Mouse (Mus musculus) midbrain, embryonic 14.5 days (tissue): ENCODE measurements at regions not wholly inside any gene's neighbourhood (a gene's known extent, or its start where the extent isn't known, plus 50 kb on each side); places are given as distances from the start of the nearest gene placed in this dataset.

Source experiments
- ATAC-seq: fragments of 200-750 bp; cut with Nextera tagmentation; 2 replicates; pipeline ENCODE4 v1.8.0; 2017; ENCODE audit warnings: moderate number of reproducible peaks, moderate library complexity; ENCODE audit not compliant: low FRiP score, low TSS enrichment
- DNase-seq: peaks from one replicate; pipeline ENCODE4 v3.0.0-alpha.2; 2015
- H3K27ac ChIP-seq: fragments of 300-500 bp; sonication (generic); replicated peaks from 2 replicates; pipeline ENCODE4 v1.5.1; 2014; ENCODE audit warnings: mild to moderate bottlenecking, low read depth, low read length, moderate library complexity
- H3K27me3 ChIP-seq: fragments of 300-500 bp; sonication (generic); 2 replicates; pipeline ENCODE4 v1.6.1; 2014; ENCODE audit warnings: low read length, control low read depth, mixed read lengths; ENCODE audit not compliant: control insufficient read depth, insufficient read depth
- H3K36me3 ChIP-seq: fragments of 300-500 bp; sonication (generic); 2 replicates; pipeline ENCODE4 v1.6.1; 2014; ENCODE audit warnings: low read length, control low read depth; ENCODE audit not compliant: control insufficient read depth, insufficient read depth
- H3K4me1 ChIP-seq: fragments of 300-500 bp; sonication (generic); 2 replicates; pipeline ENCODE4 v1.6.1; 2014; ENCODE audit warnings: mild to moderate bottlenecking, antibody characterized with exemption, low read length, control low read depth; ENCODE audit not compliant: control insufficient read depth, insufficient read depth
- H3K4me2 ChIP-seq: fragments of 300-500 bp; sonication (generic); 2 replicates; pipeline ENCODE4 v1.6.1; 2014; ENCODE audit warnings: mild to moderate bottlenecking, low read length, moderate library complexity
- H3K4me3 ChIP-seq: fragments of 300-500 bp; sonication (generic); replicated peaks from 2 replicates; pipeline ENCODE4 v1.5.1; 2014; ENCODE audit warnings: low read depth, low read length
- H3K9ac ChIP-seq: fragments of 300-500 bp; sonication (generic); replicated peaks from 2 replicates; pipeline ENCODE4 v1.6.1; 2014; ENCODE audit warnings: mild to moderate bottlenecking, low read length, moderate library complexity
- H3K9me3 ChIP-seq: fragments of 300-500 bp; sonication (generic); 2 replicates; pipeline ENCODE4 v1.6.1; 2016; ENCODE audit warnings: low read length, control low read depth, mixed read lengths; ENCODE audit not compliant: control insufficient read depth
- WGBS: fragments of 180-500 bp; shearing (Covaris S2); extraction: QIAGEN DNeasy Blood & Tissue Kit; methylation state at CpG from one replicate; pipeline ENCODE4 v1.1.7; 2014; 5-methylcytosine and 5-hydroxymethylcytosine counted together

DNA sequence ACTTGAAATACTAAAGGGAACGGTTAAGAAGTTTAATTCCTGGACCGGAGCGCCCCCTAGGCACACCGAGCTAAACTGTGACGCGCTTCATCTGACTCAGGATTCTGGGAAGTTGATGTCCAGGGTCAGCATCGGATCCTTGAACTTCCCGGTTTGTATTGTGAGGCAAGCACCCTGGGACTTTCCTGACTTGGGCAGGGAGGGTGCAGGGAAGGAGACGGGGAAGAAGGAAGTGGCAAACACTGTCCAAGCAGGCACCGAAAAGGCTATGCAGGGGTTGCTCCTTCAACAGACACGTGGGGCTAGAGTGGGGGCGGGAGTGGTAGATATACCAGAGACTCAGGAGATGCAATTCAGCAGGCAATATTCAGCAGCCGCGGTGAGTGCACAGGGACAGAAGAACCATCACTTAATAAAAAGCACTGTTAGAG, 132.7 kb upstream of the Teddm2 start:
- H3K4me3 ChIP-seq: no peak overlapping the region
- no peak overlapping the region for H3K27ac ChIP-seq
- peak; percentile 72 for DNase-seq
- no peaks in the 10 kb centered on the region for H3K27me3 ChIP-seq
- H3K4me2 ChIP-seq: no peak overlapping the region
- no peaks in the 10 kb centered on the region for H3K36me3 ChIP-seq
- 17% methylated on average over 14 of the region's 14 CpGs for WGBS
- H3K9me3 ChIP-seq: no peaks in the 10 kb centered on the region
- H3K9ac ChIP-seq: no peak overlapping the region
- H3K4me1 ChIP-seq: no peaks in the 10 kb centered on the region
- ATAC-seq: no peak

DNA sequence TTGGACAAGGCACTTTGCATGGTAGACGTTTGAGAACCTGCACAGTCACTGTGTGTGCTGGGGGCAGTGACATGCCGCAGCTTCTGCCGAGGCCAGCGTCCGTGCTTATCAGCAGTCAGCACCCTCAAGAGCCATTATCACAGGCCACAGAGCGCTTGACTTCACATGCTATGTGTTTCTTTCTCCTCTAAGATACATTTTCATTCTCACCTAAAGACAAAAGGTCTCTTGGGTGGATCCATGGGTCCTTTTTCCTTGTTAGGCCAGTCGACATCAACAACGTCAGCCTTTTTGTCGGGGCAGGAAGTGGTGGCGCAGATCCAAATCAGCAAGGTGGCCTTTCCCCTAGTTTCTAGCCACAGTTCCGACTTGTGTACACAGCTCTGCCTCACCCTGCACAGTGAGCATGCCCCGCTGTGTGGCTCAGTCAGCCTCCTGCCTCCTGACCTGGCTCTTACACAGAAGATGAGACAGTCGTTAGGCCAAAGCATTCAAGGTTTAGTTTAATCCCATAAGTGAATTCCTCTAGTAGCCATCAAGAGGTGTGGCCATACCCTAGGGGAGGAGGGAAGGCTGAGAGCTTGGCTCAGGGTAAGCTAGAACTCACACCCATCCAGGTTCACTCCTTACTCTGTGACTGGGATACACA, 134.1 kb upstream of the Teddm2 start:
- Histone ChIP-seq H3K9ac (no peak overlapping the region), H3K27me3 (no peaks in the 10 kb centered on the region), H3K4me3 (no peak overlapping the region), H3K4me2 (no peak overlapping the region), H3K9me3 (no peaks in the 10 kb centered on the region), H3K36me3 (no peaks in the 10 kb centered on the region), H3K4me1 (no peaks in the 10 kb centered on the region), H3K27ac (no peak overlapping the region)
- WGBS: 80% methylated on average over 13 of the region's 13 CpGs
- no peak for ATAC-seq
- no peak for DNase-seq

DNA sequence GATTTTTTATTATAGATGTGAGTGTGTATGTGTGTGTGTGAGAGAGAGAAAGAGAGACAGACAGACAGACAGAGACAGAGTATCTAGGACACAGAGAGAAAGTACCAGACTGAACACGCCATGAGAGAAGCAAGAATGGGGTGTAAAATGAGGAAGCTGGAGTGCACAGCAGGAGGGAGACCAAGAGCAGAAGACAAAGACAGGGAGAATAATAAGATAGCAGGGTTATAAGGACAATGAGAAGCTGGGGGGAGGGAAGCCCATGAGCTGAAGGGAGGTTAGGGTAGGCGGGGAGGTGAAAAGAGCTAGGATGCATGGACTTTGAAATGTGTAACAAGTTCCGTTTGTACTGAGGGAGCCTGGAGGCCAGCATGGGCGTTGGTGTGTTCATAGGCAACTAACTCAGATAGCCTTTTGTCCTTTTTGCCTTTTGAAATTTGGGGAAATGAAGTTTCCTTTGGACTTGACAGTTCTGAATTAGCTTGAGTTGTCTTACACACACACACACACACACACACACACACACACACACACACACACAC, 136.8 kb upstream of the Teddm2 start:
- no peak for DNase-seq
- Histone ChIP-seq H3K27me3 (no peaks in the 10 kb centered on the region), H3K36me3 (no peaks in the 10 kb centered on the region), H3K9ac (no peak overlapping the region), H3K4me2 (no peak overlapping the region), H3K27ac (no peak overlapping the region), H3K9me3 (no peaks in the 10 kb centered on the region), H3K4me3 (no peak overlapping the region), H3K4me1 (no peaks in the 10 kb centered on the region)
- WGBS: 22% methylated on average over 4 of the region's 4 CpGs
- ATAC-seq: no peak

DNA sequence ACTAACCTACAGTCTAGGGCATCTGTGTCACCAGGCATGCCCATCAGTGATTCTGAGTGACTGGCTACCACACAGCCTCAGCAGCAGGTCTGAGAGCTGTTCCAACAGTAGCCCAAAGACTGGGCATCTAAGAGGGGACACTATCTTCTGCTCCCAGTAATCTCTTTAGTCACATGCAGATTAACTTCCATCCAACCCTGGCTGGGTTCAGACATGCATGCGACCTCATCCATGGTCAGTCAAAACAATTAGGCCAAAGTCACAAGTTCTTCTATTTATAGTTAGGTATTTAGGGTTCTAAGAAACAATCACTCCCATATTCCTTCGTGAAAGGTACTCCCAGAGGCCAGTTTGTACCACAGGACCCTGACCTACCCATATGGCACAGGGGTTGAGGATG, 138.2 kb upstream of the Teddm2 start:
- ATAC-seq: no peak
- 34% methylated on average over 2 of the region's 2 CpGs for WGBS

DNA sequence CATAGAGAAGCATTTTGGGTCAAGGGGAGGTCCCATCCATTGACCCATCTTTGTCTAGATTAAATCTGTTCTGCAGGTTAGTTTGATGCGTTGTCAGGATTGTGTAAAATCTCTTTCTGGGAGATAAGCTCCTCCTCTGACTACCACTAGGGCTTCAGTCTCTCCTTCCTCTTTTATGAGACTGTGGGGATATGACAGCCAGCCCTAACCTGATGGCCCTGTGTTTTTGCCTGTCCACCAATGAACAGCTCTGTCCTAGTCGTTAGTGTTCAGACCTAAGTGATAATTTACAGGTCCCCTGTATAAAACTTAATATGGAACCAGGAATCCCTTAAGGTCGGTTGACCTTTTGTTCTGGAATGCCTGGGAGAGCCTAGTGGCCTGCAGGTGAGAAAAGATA, 140.9 kb upstream of the Teddm2 start:
- no peak for ATAC-seq
- no peak overlapping the region for H3K27ac ChIP-seq
- no peaks in the 10 kb centered on the region for H3K9me3 ChIP-seq
- H3K36me3 ChIP-seq: no peaks in the 10 kb centered on the region
- no peak overlapping the region for H3K9ac ChIP-seq
- WGBS: 80% methylated on average over 3 of the region's 3 CpGs
- no peak for DNase-seq
- H3K27me3 ChIP-seq: no peaks in the 10 kb centered on the region
- H3K4me1 ChIP-seq: no peaks in the 10 kb centered on the region
- no peak overlapping the region for H3K4me3 ChIP-seq
- no peak overlapping the region for H3K4me2 ChIP-seq

More for the DNA sequence above, 138.2 kb upstream of the Teddm2 start:
- Histone ChIP-seq H3K9ac (no peak overlapping the region), H3K4me2 (no peak overlapping the region), H3K4me3 (no peak overlapping the region), H3K27ac (no peak overlapping the region), H3K9me3 (no peaks in the 10 kb centered on the region), H3K4me1 (no peaks in the 10 kb centered on the region), H3K36me3 (no peaks in the 10 kb centered on the region), H3K27me3 (no peaks in the 10 kb centered on the region)
- no peak for DNase-seq

DNA sequence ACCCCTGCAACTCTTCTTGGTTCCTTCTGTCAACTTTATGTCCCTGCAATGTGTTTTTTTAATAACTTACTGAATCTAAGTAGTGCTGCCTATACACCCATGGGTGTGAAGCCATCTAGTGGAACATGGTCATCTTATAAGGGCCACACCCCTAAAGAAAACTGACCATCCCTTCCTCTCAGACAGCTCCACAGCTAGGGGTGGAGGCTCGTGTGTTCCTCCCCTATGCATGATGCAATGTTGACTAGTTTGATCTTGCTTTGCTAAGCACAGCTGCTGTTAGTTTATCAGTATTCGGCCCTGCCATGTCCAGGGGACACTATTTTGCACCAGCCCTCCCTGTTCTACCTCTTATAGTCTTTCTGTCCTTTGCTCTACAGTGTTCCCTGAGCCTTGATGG, 142.9 kb upstream of the Teddm2 start:
- no peaks in the 10 kb centered on the region for H3K36me3 ChIP-seq
- no peaks in the 10 kb centered on the region for H3K27me3 ChIP-seq
- no peaks in the 10 kb centered on the region for H3K9me3 ChIP-seq
- WGBS: 69% methylated on average over 2 of the region's 2 CpGs
- H3K4me1 ChIP-seq: no peaks in the 10 kb centered on the region
- no peak overlapping the region for H3K4me3 ChIP-seq
- no peak for DNase-seq
- no peak for ATAC-seq
- no peak overlapping the region for H3K9ac ChIP-seq
- no peak overlapping the region for H3K4me2 ChIP-seq
- H3K27ac ChIP-seq: no peak overlapping the region

DNA sequence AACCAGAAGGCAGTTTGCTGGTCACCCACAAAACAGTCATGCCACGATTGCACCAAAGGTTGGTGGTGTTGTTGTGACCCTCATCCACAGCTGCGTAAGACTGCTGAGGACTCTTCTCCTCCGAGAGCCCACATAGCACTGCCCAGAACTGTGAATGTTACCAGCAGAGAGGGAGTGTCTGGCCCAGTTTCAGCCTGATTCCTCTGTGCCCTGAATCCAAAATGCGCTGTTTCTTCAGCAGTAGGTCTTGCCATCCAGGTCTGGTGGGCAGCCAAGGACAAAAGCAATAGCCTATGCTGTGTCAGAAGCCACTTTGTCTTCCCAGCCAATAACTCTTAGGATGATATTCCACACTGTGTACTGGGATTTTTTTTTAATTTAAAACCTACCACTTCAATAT, 144.7 kb upstream of the Teddm2 start:
- H3K4me1 ChIP-seq: no peaks in the 10 kb centered on the region
- no peaks in the 10 kb centered on the region for H3K36me3 ChIP-seq
- 90% methylated on average over 4 of the region's 4 CpGs for WGBS
- ATAC-seq (no peak), DNase-seq (no peak)
- no peak overlapping the region for H3K27ac ChIP-seq
- no peaks in the 10 kb centered on the region for H3K27me3 ChIP-seq
- H3K9ac ChIP-seq: no peak overlapping the region
- H3K4me2 ChIP-seq: no peak overlapping the region
- H3K4me3 ChIP-seq: no peak overlapping the region
- H3K9me3 ChIP-seq: no peaks in the 10 kb centered on the region

DNA sequence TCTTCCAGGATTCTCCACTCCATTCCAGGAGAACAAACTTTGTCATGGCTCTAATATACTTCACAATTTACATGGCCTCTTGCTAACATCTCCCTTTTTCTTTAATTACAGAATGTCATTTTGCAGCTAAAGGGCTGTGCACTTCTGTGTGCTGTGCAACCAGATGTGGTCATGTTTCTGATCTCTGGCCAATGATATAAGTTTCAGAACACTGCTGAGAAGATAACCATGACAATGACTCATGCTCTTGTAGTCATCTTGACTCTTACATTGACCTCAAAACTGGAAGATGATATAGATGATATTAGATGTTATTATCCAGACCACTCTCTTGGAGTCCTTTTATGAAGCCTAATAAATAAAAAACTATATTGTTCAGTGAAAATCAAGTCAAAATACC, 145.9 kb upstream of the Teddm2 start:
- Histone ChIP-seq H3K4me1 (no peaks in the 10 kb centered on the region), H3K27ac (no peak overlapping the region), H3K9me3 (no peaks in the 10 kb centered on the region), H3K9ac (no peak overlapping the region), H3K4me3 (no peak overlapping the region), H3K4me2 (no peak overlapping the region), H3K27me3 (no peaks in the 10 kb centered on the region), H3K36me3 (no peaks in the 10 kb centered on the region)
- no peak for DNase-seq
- ATAC-seq: no peak

DNA sequence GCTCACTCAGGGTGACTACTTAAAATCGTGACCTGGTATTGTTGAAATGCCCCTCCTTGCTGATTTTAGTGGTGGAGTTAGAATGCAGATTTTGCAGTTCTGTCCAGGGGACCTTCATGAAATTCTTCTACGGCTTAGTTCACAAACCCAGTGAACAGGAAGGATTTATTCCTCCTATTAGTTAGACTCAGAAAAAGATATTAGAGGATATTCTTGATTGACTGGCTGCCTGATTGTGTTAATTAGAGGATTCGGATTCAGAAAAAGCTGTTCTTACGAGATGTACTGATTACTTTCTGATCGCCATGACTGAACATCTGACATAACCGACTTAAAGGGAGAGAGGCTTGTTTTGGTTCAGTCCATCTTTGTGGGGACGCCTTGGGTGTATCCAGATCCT, 147.3 kb upstream of the Zfp648 start:
- DNase-seq (no peak), ATAC-seq (no peak)
- no peak overlapping the region for H3K4me2 ChIP-seq
- no peak overlapping the region for H3K4me3 ChIP-seq
- H3K36me3 ChIP-seq: no peaks in the 10 kb centered on the region
- H3K9me3 ChIP-seq: no peaks in the 10 kb centered on the region
- WGBS: 78% methylated on average over 7 of the region's 7 CpGs
- no peak overlapping the region for H3K27ac ChIP-seq
- no peaks in the 10 kb centered on the region for H3K4me1 ChIP-seq
- no peaks in the 10 kb centered on the region for H3K27me3 ChIP-seq
- no peak overlapping the region for H3K9ac ChIP-seq
